Mouse (Mus musculus) E14TG2a.4 (cell line): Measurements from ENCODE around the gene Rnf19b.

Experiments
- CTCF ChIP-seq: conservative IDR thresholded peaks from 2 replicates; pipeline ENCODE4 v1.5.1; 2014; ENCODE audit warnings: low read length
- NANOG ChIP-seq: IDR thresholded peaks from 2 replicates; pipeline ENCODE4 v1.6.1; 2014; ENCODE audit warnings: borderline replicate concordance, low read length, mixed read lengths
- POU5F1 ChIP-seq: IDR thresholded peaks from 2 replicates; pipeline ENCODE4 v1.6.1; 2014; ENCODE audit warnings: low read length, borderline replicate concordance

GRCm38 (mm10) chr4:129030746-129031145 lies 27.3 kb upstream of the Rnf19b start:
- TF ChIP-seq CTCF, result no peak
- TF ChIP-seq POU5F1, result no peak
- TF ChIP-seq NANOG, result no peak
